Mouse (Mus musculus): ENCODE data around the gene Mapk8.

DNA sequence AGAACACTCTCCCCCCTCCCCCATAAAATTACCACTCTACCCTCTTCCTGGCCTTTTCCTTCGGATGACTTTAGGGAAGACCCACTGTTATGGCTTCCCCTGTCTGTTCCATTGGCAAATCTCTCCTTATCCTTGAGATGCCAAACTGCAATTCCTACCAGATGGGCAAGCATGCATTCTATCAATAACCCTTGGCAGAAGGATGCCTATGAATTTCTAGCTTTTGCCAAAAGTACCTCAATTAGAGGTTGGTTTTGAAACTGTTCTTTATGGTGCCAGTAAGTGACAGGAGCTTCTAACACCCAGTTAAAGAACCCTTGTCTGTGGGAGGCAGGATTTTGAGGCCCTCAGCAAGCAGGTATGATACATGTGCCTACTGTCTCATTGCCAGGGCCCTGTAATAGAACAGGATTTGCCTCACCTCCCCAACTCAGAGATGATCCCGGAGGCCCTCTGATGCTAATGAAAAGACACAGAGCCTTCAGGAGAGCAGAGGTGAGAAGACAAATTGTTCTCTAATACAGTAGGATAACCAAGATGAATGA lies 2.4 kb upstream of the Mapk8 start:
- no peak for TF ChIP-seq EP300 (IDR thresholded peaks at IDR 0.05; ENCODE audit: low read depth in 1 of 2, low read length in 2 of 2)
- no peak for TF ChIP-seq JUND (IDR thresholded peaks at IDR 0.05; ENCODE audit: low read depth, low read length)
- no peak for TF ChIP-seq KAT2A (conservative IDR thresholded peaks at IDR 0.05; ENCODE audit: low read depth, low read length)
- TF ChIP-seq GATA1 (IDR thresholded peaks at IDR 0.05; ENCODE audit: low read depth, low read length) = no peak
- no peak for TF ChIP-seq MAZ (IDR thresholded peaks at IDR 0.05; ENCODE audit: low read depth, low read length)
- TF ChIP-seq POLR2A (IDR thresholded peaks at IDR 0.05; ENCODE audit: control insufficient read depth in 1 of 2, insufficient read depth in 1 of 2, low read depth in 1 of 2, low read length in 2 of 2, poor library complexity in 1 of 2) = no peak
- no peak for TF ChIP-seq RCOR1 (IDR thresholded peaks at IDR 0.05; ENCODE audit: low read depth, low read length)
- TF ChIP-seq USF1 (IDR thresholded peaks at IDR 0.05; ENCODE audit: low read depth, low read length) = no peak
- TF ChIP-seq CTCF (IDR thresholded peaks at IDR 0.05 in 2 of 3, conservative IDR thresholded peaks at IDR 0.05 in 1 of 3; ENCODE audit: control insufficient read depth in 1 of 3, insufficient read depth in 1 of 3, low read depth in 2 of 3, low read length in 3 of 3, poor library complexity in 1 of 3, severe bottlenecking in 1 of 3) = no peak
- no peak for TF ChIP-seq UBTF (IDR thresholded peaks at IDR 0.05; ENCODE audit: borderline replicate concordance, insufficient read depth, low read depth, low read length)
- no peak for TF ChIP-seq ZMIZ1 (IDR thresholded peaks at IDR 0.05; ENCODE audit: low read depth, low read length)
- no peak for TF ChIP-seq CHD1 (IDR thresholded peaks at IDR 0.05; ENCODE audit: low read depth, low read length)
- TF ChIP-seq MAX (IDR thresholded peaks at IDR 0.05; ENCODE audit: low read length) = no peak
- TF ChIP-seq TCF12 (IDR thresholded peaks at IDR 0.05; ENCODE audit: low read depth, low read length) = no peak
